Mouse (Mus musculus) mammary gland, adult 2 months (tissue): Measurements from ENCODE around the gene Sfmbt2. TPM values are rescaled to one million over a fixed set of nuclear protein-coding genes. Genes with fewer than 3 reads are reported as not detected.

Experiments
- polyA plus RNA-seq: library from polyadenylated mRNA; depleted of rRNA; stranded (reverse); fragments of >200 nt; gene quantifications from 2 replicates; pipeline ENCODE4 v1.2.3, GENCODE M21; 2012; ENCODE audit warnings: low replicate concordance; rRNA removed

The Sfmbt2 gene
- polyA plus RNA-seq: 0.33 and 0.60 TPM in 2 replicates

GRCm38 (mm10) chr2:10370176-10370575, at the start of gene Sfmbt2:
Gene Sfmbt2, plus strand, starts transcription at chr2:10370510.

Other genes with a start within 250 kb of the Sfmbt2 start
- 2.6 and 3.1 TPM in 2 replicates for gene Itih2, start 239.1 kb upstream of the Sfmbt2 start, polyA plus RNA-seq
- gene Itih5, start 216.9 kb upstream of the Sfmbt2 start, polyA plus RNA-seq: 37.0 and 63.4 TPM in 2 replicates